Mouse (Mus musculus): ENCODE data around the gene Htr3a. TPM values are rescaled to one million over a fixed set of nuclear protein-coding genes. Genes with fewer than 3 reads are reported as not detected.

The Htr3a gene
- polyA plus RNA-seq, 1 experiment from 2014 or later, result 1.2 TPM

DNA sequence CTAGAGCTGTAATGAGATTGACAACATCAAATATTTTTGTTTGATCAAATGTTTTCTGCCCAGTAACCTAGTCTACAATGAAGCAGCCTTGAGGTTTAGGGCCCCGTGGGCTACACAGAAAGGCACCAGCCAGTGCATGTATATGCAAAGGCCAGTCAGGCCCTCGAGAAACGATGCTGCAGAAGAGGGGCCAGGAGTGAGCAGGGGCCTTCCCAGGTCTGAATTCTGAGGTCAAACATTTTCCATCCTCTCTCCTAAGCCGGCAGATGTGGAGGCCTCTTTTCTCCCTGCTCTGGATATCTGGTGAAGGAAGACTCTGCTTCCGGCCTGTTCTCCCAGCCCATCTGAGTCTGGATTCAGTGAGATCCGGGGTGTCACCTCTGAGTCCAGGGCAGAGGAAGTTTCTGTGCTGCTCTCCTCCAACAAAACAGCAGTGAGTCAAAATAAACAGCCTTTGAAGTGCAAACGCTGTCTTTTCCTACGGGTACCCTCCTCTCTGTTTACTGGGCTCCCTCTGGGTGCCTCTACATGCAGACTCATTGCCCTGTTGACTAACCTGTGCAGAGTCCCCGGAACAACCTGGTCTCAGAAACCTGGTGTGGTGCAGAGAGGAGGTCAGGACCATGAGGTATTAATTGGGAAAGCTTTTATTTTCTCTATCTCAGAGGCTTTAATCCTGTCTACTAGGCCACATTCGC is 50.9 kb downstream of the Htr3a start:
- 0 out of 2 replicates have a peak, but pooled peaks cover 6% of the 10 kb centered on the region for H3K4me1 ChIP-seq (ENCODE audit: control insufficient read depth, insufficient read depth, low read length)
- H3K27ac ChIP-seq (ENCODE audit: low read length), result no peak overlapping the region
- H3K9me3 ChIP-seq (replicated peaks; ENCODE audit: control insufficient read depth, low read length, poor library complexity, severe bottlenecking), result no peaks in the 10 kb centered on the region
- H3K27me3 ChIP-seq (ENCODE audit: control insufficient read depth, insufficient read depth, low read depth, low read length), result no peaks in the 10 kb centered on the region
- H3K4me3 ChIP-seq (ENCODE audit: low read depth, low read length), result no peak overlapping the region
- WGBS, result 17% methylated on average over 10 of the region's 10 CpGs
- no peak overlapping the region for H3K9ac ChIP-seq (ENCODE audit: low read depth, low read length)
- no peaks in the 10 kb centered on the region for H3K36me3 ChIP-seq (ENCODE audit: control insufficient read depth, insufficient read depth, low read length)
- ATAC-seq, result no peak
- H3K4me2 ChIP-seq (ENCODE audit: low read length), result no peak overlapping the region

- Histone ChIP-seq H3K9me3 (replicated peaks; ENCODE audit: control insufficient read depth, low read length, poor library complexity, severe bottlenecking) (no peaks in the 10 kb centered on the region), H3K4me1 (ENCODE audit: control insufficient read depth, insufficient read depth, low read length) (0 out of 2 replicates have a peak, but pooled peaks cover 6% of the 10 kb centered on the region), H3K27me3 (ENCODE audit: control insufficient read depth, insufficient read depth, low read depth, low read length) (no peaks in the 10 kb centered on the region), H3K4me2 (ENCODE audit: low read length) (no peak overlapping the region), H3K4me3 (ENCODE audit: low read depth, low read length) (no peak overlapping the region), H3K27ac (ENCODE audit: low read length) (no peak overlapping the region), H3K36me3 (ENCODE audit: control insufficient read depth, insufficient read depth, low read length) (no peaks in the 10 kb centered on the region), H3K9ac (ENCODE audit: low read depth, low read length) (no peak overlapping the region)
- ATAC-seq, result no peak
- WGBS, result 71% methylated on average over 7 of the region's 7 CpGs
Measured at GRCm38 (mm10) chr9:48857944-48858343, 53.0 kb downstream of the Htr3a start.

DNA sequence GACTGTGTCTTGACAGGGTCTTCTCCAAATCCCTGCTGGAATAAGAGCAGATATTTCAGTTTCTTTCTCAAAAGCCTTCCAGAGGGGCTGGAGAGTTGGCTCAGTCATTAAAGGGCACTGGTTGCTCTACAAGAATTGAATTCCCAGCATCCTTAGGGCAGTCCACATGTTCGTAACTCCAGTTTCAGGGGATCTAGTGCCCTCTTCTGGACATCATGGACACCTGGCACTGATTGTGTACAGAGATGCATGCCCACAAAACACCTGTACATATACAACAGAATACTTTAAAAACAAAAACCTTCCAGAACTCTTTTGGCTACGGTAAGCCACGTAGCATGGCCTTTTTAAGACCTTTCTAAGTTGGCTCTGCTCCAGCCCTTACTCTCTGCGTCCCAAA is 54.7 kb downstream of the Htr3a start:
- WGBS, result 84% methylated on average over 4 of the region's 4 CpGs

DNA sequence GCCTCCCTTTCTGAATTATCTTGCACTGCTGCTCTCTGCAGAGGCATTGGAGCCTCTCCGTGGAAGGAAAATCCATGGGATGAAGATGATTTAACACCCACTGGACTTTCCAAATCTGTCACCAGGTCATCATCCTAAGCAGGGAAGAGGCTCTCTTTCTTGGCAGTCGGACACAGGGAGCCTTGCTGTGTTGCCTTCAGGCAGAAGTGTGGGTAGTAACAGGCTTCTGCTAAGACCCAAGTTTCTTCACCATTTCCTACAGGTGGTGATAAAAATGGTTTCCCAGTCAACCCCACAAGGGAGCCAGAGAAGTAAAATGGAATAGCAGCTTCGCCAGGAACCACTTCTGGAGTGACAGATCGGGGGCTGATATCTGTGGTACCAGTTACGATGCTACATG is 61.4 kb downstream of the Htr3a start:
- WGBS, result 95% methylated on average over 5 of the region's 5 CpGs

More for the DNA sequence above, 54.7 kb downstream of the Htr3a start:
- ATAC-seq, result no peak
- Histone ChIP-seq H3K36me3 (ENCODE audit: control insufficient read depth, insufficient read depth, low read length) (no peaks in the 10 kb centered on the region), H3K9me3 (replicated peaks; ENCODE audit: control insufficient read depth, low read length, poor library complexity, severe bottlenecking) (no peaks in the 10 kb centered on the region), H3K27ac (ENCODE audit: low read length) (no peak overlapping the region), H3K9ac (ENCODE audit: low read depth, low read length) (no peak overlapping the region), H3K4me1 (ENCODE audit: control insufficient read depth, insufficient read depth, low read length) (0 out of 2 replicates have a peak, but pooled peaks cover 6% of the 10 kb centered on the region), H3K4me2 (ENCODE audit: low read length) (no peak overlapping the region), H3K27me3 (ENCODE audit: control insufficient read depth, insufficient read depth, low read depth, low read length) (no peaks in the 10 kb centered on the region), H3K4me3 (ENCODE audit: low read depth, low read length) (no peak overlapping the region)

More for the DNA sequence above, 61.4 kb downstream of the Htr3a start:
- H3K9me3 ChIP-seq (replicated peaks; ENCODE audit: control insufficient read depth, low read length, poor library complexity, severe bottlenecking), result no peaks in the 10 kb centered on the region
- no peaks in the 10 kb centered on the region for H3K4me1 ChIP-seq (ENCODE audit: control insufficient read depth, insufficient read depth, low read length)
- H3K4me2 ChIP-seq (ENCODE audit: low read length), result no peak overlapping the region
- no peak overlapping the region for H3K27ac ChIP-seq (ENCODE audit: low read length)
- no peak overlapping the region for H3K4me3 ChIP-seq (ENCODE audit: low read depth, low read length)
- H3K9ac ChIP-seq (ENCODE audit: low read depth, low read length), result no peak overlapping the region
- no peak for ATAC-seq
- H3K27me3 ChIP-seq (ENCODE audit: control insufficient read depth, insufficient read depth, low read depth, low read length), result no peaks in the 10 kb centered on the region
- no peaks in the 10 kb centered on the region for H3K36me3 ChIP-seq (ENCODE audit: control insufficient read depth, insufficient read depth, low read length)

Other genes starting within 250 kb of the Htr3a start
- gene Zbtb16, start 74.9 kb downstream of the Htr3a start, polyA plus RNA-seq (2015; fragmentation: Nextera tagmentation; extraction: Ambion mirVana), result 5.4 and 6.4 TPM in 2 replicates
- 0.09 TPM in 1 of 2 replicates, not detected in the other for gene Htr3b, start 53.9 kb upstream of the Htr3a start, polyA plus RNA-seq (2015; fragmentation: Nextera tagmentation; extraction: Ambion mirVana)
- gene Usp28, start 74.3 kb upstream of the Htr3a start, polyA plus RNA-seq (2015; fragmentation: Nextera tagmentation; extraction: Ambion mirVana), result 27.3 and 34.3 TPM in 2 replicates
- gene Zw10, start 144.5 kb upstream of the Htr3a start, polyA plus RNA-seq (2015; fragmentation: Nextera tagmentation; extraction: Ambion mirVana), result 26.4 and 27.2 TPM in 2 replicates
- 0.83 and 1.4 TPM in 2 replicates for gene Tmprss5, start 170.2 kb upstream of the Htr3a start, polyA plus RNA-seq (2015; fragmentation: Nextera tagmentation; extraction: Ambion mirVana)